Mouse (Mus musculus): ENCODE results near the gene Abhd12b.

- TF ChIP-seq CTCF (IDR thresholded peaks at IDR 0.05; ENCODE audit: borderline replicate concordance, insufficient read depth, low read length) (no peak), POLR2A (IDR thresholded peaks at IDR 0.05; ENCODE audit: low read depth, low read length) (no peak)
Measured at GRCm38 (mm10) chr12:70156222-70156621, 2.3 kb downstream of the Abhd12b start.
